Mouse (Mus musculus): ENCODE data around the gene Gm20388. TPM values are rescaled to one million over a fixed set of nuclear protein-coding genes. Genes with fewer than 3 reads are reported as not detected.
A peak's percentile ranks its signal among the peaks of the same experiment; 100 is the strongest.

Gene Gm20388
- total and polyA plus RNA-seq, 2 experiments from 2014 or later: 17.3 TPM; not detected in 1

- no peak overlapping the region for H3K4me3 ChIP-seq (ENCODE audit: low read depth, low read length)
Measured at GRCm38 (mm10) chr8:123342911-123343310, 3432.3 kb downstream of the Gm20388 start.

DNA sequence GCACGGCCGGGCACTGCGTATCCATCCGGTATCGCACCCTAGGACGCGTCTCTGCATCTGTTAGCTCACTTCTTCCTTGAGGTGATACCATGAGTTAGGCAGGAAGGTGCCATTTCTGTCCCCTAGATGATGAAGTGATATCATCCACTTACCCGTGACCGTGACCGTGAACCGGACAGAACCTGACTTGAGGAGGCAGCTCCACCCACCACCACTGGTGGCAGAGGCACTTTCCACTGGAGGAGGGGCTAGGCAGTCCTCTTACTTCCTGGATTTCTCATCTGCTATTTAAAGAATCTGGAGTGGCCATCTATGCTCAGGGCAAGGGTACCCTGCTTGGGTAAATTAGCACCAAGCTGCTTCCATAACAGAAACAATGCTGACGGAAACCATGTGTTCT, 3432.8 kb downstream of the Gm20388 start:
- H3K27me3 ChIP-seq (ENCODE audit: control insufficient read depth, insufficient read depth, low read length): no peaks in the 10 kb centered on the region
- H3K9ac ChIP-seq (replicated peaks; ENCODE audit: low read depth, low read length): no peak overlapping the region
- no peak for DNase-seq (ENCODE audit: low spot score)
- H3K4me1 ChIP-seq (ENCODE audit: control insufficient read depth, insufficient read depth): no peaks in the 10 kb centered on the region
- no peaks in the 10 kb centered on the region for H3K36me3 ChIP-seq (replicated peaks; ENCODE audit: control insufficient read depth, insufficient read depth, low read length)
- H3K4me3 ChIP-seq (ENCODE audit: low read depth, low read length): no peak overlapping the region
- H3K27ac ChIP-seq (ENCODE audit: low read depth): no peak overlapping the region
- H3K9me3 ChIP-seq (replicated peaks; ENCODE audit: control insufficient read depth, low read length): no peaks in the 10 kb centered on the region
- no peak overlapping the region for H3K4me2 ChIP-seq (ENCODE audit: low read depth, low read length)
- 58% methylated on average over 12 of the region's 12 CpGs for WGBS
- no peak for TF ChIP-seq EP300 (IDR thresholded peaks at IDR 0.05; ENCODE audit: low read depth)
- TF ChIP-seq CTCF (IDR thresholded peaks at IDR 0.05; ENCODE audit: low read depth): no peak
- ATAC-seq (ENCODE audit: insufficient read depth, low read depth): no peak

More at GRCm38 (mm10) chr8:123342911-123343310, 3432.3 kb downstream of the Gm20388 start:
- no peak for ATAC-seq (ENCODE audit: insufficient read depth, low read depth)
- DNase-seq (ENCODE audit: low spot score): no peak
- TF ChIP-seq EP300 (IDR thresholded peaks at IDR 0.05; ENCODE audit: low read depth) (no peak), CTCF (IDR thresholded peaks at IDR 0.05; ENCODE audit: low read depth) (no peak)
- no peak overlapping the region for H3K4me2 ChIP-seq (ENCODE audit: low read depth, low read length)
- H3K9me3 ChIP-seq (replicated peaks; ENCODE audit: control insufficient read depth, low read length): no peaks in the 10 kb centered on the region
- no peaks in the 10 kb centered on the region for H3K4me1 ChIP-seq (ENCODE audit: control insufficient read depth, insufficient read depth)
- H3K27ac ChIP-seq (ENCODE audit: low read depth): no peak overlapping the region
- WGBS: 60% methylated on average over 7 of the region's 7 CpGs
- H3K9ac ChIP-seq (replicated peaks; ENCODE audit: low read depth, low read length): no peak overlapping the region
- H3K27me3 ChIP-seq (ENCODE audit: control insufficient read depth, insufficient read depth, low read length): no peaks in the 10 kb centered on the region
- no peaks in the 10 kb centered on the region for H3K36me3 ChIP-seq (replicated peaks; ENCODE audit: control insufficient read depth, insufficient read depth, low read length)

DNA sequence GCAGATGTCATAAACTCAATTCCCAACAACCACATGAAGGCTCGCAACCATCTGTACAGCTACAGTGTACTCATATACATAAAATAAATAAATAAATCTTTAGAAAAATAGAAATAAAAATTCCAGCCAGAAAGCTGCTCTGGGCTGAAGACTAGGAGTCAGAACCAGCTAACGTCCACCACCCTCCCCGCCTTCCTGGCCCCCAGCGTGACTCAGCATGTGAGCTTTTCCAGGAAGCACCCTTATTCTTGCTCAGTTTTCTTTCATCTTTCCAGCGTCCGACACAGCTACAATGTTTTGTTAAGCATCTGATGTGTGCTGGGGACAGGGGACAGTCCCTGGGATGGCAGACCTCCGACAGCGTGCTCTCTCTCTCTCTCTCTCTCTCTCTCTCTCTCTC, 3434.5 kb downstream of the Gm20388 start:
- no peak overlapping the region for H3K4me3 ChIP-seq (ENCODE audit: low read depth, low read length)
- H3K27me3 ChIP-seq (ENCODE audit: control insufficient read depth, insufficient read depth, low read length): no peaks in the 10 kb centered on the region
- no peaks in the 10 kb centered on the region for H3K9me3 ChIP-seq (replicated peaks; ENCODE audit: control insufficient read depth, low read length)
- H3K36me3 ChIP-seq (replicated peaks; ENCODE audit: control insufficient read depth, insufficient read depth, low read length): no peaks in the 10 kb centered on the region
- H3K27ac ChIP-seq (ENCODE audit: low read depth): no peak overlapping the region
- no peak for ATAC-seq (ENCODE audit: insufficient read depth, low read depth)
- 71% methylated on average over 8 of the region's 8 CpGs for WGBS
- TF ChIP-seq EP300 (IDR thresholded peaks at IDR 0.05; ENCODE audit: low read depth) (no peak), CTCF (IDR thresholded peaks at IDR 0.05; ENCODE audit: low read depth) (no peak)
- DNase-seq (ENCODE audit: low spot score): no peak
- no peak overlapping the region for H3K4me2 ChIP-seq (ENCODE audit: low read depth, low read length)
- H3K9ac ChIP-seq (replicated peaks; ENCODE audit: low read depth, low read length): no peak overlapping the region
- no peaks in the 10 kb centered on the region for H3K4me1 ChIP-seq (ENCODE audit: control insufficient read depth, insufficient read depth)

DNA sequence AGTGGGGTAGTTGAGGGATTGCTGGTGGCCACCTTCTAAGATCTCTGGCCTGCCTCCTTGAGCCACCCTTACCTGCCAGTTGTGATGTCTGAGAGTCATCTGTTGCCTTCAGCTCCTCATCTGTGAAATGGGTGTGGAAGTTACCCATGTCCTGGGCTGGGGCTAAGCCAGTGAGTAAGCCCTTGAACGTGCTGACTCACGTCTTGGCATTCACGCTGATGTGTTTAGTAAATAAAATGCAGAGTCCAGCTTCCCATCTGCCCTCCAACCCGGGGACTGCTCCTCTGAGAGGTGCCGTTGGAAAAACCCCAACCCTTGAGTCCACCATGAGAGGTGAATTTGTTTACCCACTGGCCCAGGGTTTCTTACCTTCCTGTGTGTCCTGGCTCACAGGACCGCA, 3435.2 kb downstream of the Gm20388 start:
- Histone ChIP-seq H3K9me3 (replicated peaks; ENCODE audit: control insufficient read depth, low read length) (no peaks in the 10 kb centered on the region), H3K4me2 (ENCODE audit: low read depth, low read length) (no peak overlapping the region), H3K4me3 (ENCODE audit: low read depth, low read length) (no peak overlapping the region), H3K27ac (ENCODE audit: low read depth) (no peak overlapping the region), H3K36me3 (replicated peaks; ENCODE audit: control insufficient read depth, insufficient read depth, low read length) (no peaks in the 10 kb centered on the region), H3K9ac (replicated peaks; ENCODE audit: low read depth, low read length) (no peak overlapping the region), H3K27me3 (ENCODE audit: control insufficient read depth, insufficient read depth, low read length) (no peaks in the 10 kb centered on the region), H3K4me1 (ENCODE audit: control insufficient read depth, insufficient read depth) (no peaks in the 10 kb centered on the region)
- WGBS: 86% methylated on average over 6 of the region's 6 CpGs
- TF ChIP-seq CTCF (IDR thresholded peaks at IDR 0.05; ENCODE audit: low read depth): no peak
- no peak for ATAC-seq (ENCODE audit: insufficient read depth, low read depth)
- DNase-seq (ENCODE audit: low spot score): no peak

DNA sequence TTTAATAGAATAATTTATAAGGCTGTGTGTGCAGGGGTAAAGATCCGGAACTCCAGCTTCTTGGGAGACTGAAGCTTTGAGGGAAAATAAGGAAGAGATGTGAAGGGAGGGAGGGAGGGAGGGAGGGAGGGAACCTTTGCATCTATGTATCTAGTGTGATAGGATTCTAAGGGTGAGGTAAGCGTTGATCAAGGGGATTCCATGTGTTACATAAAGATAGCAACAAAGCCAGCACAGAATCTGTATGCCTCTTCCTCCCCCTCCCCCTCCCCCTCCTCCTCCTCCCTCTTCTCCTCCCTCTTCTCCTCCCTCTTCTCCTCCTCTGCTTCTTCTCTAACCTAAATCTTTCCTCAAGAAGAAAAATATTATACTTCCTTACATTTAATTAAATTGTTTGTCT, 3436.7 kb downstream of the Gm20388 start:
- 46% methylated on average over 2 of the region's 2 CpGs for WGBS
- DNase-seq (ENCODE audit: low spot score): no peak
- Histone ChIP-seq H3K9me3 (replicated peaks; ENCODE audit: control insufficient read depth, low read length) (no peaks in the 10 kb centered on the region), H3K4me2 (ENCODE audit: low read depth, low read length) (no peak overlapping the region), H3K27ac (ENCODE audit: low read depth) (no peak overlapping the region), H3K4me3 (ENCODE audit: low read depth, low read length) (no peak overlapping the region), H3K4me1 (ENCODE audit: control insufficient read depth, insufficient read depth) (no peaks in the 10 kb centered on the region), H3K36me3 (replicated peaks; ENCODE audit: control insufficient read depth, insufficient read depth, low read length) (no peaks in the 10 kb centered on the region), H3K27me3 (ENCODE audit: control insufficient read depth, insufficient read depth, low read length) (no peaks in the 10 kb centered on the region), H3K9ac (replicated peaks; ENCODE audit: low read depth, low read length) (no peak overlapping the region)
- TF ChIP-seq EP300 (IDR thresholded peaks at IDR 0.05; ENCODE audit: low read depth) (no peak), CTCF (IDR thresholded peaks at IDR 0.05; ENCODE audit: low read depth) (no peak)
- no peak for ATAC-seq (ENCODE audit: insufficient read depth, low read depth)

GRCm38 (mm10) chr8:123348237-123348843, 3437.7 kb downstream of the Gm20388 start:
- Histone ChIP-seq H3K4me1 (ENCODE audit: control insufficient read depth, insufficient read depth) (no peaks in the 10 kb centered on the region), H3K4me2 (ENCODE audit: low read depth, low read length) (no peak overlapping the region), H3K4me3 (ENCODE audit: low read depth, low read length) (no peak overlapping the region), H3K9me3 (replicated peaks; ENCODE audit: control insufficient read depth, low read length) (no peaks in the 10 kb centered on the region), H3K36me3 (replicated peaks; ENCODE audit: control insufficient read depth, insufficient read depth, low read length) (no peaks in the 10 kb centered on the region), H3K9ac (replicated peaks; ENCODE audit: low read depth, low read length) (no peak overlapping the region), H3K27me3 (ENCODE audit: control insufficient read depth, insufficient read depth, low read length) (no peaks in the 10 kb centered on the region), H3K27ac (ENCODE audit: low read depth) (no peak overlapping the region)
- ATAC-seq (ENCODE audit: insufficient read depth, low read depth): peak; percentile 59; the same call in 1 of the 2 replicates
- DNase-seq (ENCODE audit: low spot score): peak; percentile 65
- WGBS: 26% methylated on average over 9 of the region's 9 CpGs
- TF ChIP-seq CTCF (IDR thresholded peaks at IDR 0.05; ENCODE audit: low read depth) (no peak), EP300 (IDR thresholded peaks at IDR 0.05; ENCODE audit: low read depth) (no peak)
